Mouse (Mus musculus): ENCODE measurements at regions not wholly inside any gene's neighbourhood (a gene's known extent, or its start where the extent isn't known, plus 50 kb on each side); places are given as distances from the start of the nearest gene placed in this dataset.

GRCm38 (mm10) chr11:25423186-25423585 lies 787.4 kb downstream of the 5730522E02Rik start:
- Histone ChIP-seq H3K9me3 (no peaks in the 10 kb centered on the region), H3K9ac (no peak overlapping the region), H3K4me3 (no peak overlapping the region), H3K4me1 (no peaks in the 10 kb centered on the region), H3K4me2 (no peak overlapping the region), H3K27me3 (replicated peaks) (no peaks in the 10 kb centered on the region), H3K27ac (replicated peaks) (no peak overlapping the region), H3K36me3 (no peaks in the 10 kb centered on the region)
- no peak for ATAC-seq (ENCODE audit: extremely low read depth, insufficient number of reproducible peaks, low FRiP score, low TSS enrichment)
- WGBS: 78% methylated on average over 4 of the region's 4 CpGs

DNA sequence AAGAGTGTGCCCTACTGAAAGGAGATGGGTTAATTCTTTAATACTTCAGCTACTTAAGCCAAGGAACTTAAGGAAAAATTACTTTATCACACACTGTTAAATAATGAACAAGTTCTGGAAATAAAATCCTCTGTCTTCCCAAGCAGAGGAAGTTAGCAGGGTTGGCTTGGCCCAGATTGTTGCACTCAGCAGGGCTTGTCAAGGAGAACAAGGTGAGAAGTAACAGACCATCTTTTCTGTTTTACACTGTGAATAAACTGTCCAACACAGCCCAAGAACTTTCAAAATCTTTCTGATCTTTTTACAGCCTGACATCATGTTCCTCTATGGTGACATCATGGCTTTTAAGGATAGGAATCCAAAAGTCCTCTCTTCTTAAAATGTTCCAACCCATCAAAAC lies 789.1 kb downstream of the 5730522E02Rik start:
- no peaks in the 10 kb centered on the region for H3K9me3 ChIP-seq
- H3K4me1 ChIP-seq: no peaks in the 10 kb centered on the region
- H3K27ac ChIP-seq (replicated peaks): no peak overlapping the region
- H3K36me3 ChIP-seq: no peaks in the 10 kb centered on the region
- H3K27me3 ChIP-seq (replicated peaks): no peaks in the 10 kb centered on the region
- H3K4me2 ChIP-seq: no peak overlapping the region
- no peak overlapping the region for H3K9ac ChIP-seq
- ATAC-seq (ENCODE audit: extremely low read depth, insufficient number of reproducible peaks, low FRiP score, low TSS enrichment): no peak
- H3K4me3 ChIP-seq: no peak overlapping the region

DNA sequence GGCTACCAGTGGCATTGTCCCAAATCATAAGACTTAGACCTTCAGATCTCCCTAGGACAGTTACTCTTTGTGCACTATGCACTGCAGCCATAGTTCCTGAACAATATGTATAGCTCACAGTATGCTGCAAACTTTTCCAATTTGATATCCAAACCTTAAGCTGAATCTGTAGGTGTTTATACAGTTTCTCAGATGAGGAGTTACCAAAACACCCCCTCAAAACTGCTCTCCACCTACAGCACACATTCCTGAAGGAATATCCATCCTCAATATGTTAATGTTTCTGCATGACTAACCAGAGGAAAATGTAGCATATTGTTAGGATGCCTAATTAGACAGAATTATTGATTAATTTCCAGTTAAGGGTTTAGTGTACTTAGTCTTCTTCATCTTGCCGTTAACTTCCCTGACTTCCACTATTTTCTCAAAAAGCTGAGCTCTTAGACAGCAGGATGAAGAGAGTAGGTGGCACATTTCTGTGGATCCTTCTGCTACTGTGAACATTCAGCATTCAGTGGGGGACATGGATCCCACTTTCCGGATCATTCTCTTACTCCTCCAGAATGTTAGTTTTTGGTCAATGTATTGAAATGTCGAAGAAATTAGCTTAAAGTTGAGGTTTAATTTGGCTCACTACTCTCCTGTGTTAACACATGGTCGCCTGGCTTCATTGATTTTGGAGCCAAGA lies 800.0 kb downstream of the 5730522E02Rik start:
- H3K4me2 ChIP-seq: no peak overlapping the region
- no peak overlapping the region for H3K4me3 ChIP-seq
- WGBS: 66% methylated on average over 4 of the region's 4 CpGs
- no peaks in the 10 kb centered on the region for H3K27me3 ChIP-seq (replicated peaks)
- no peaks in the 10 kb centered on the region for H3K4me1 ChIP-seq
- ATAC-seq (ENCODE audit: extremely low read depth, insufficient number of reproducible peaks, low FRiP score, low TSS enrichment): no peak
- no peaks in the 10 kb centered on the region for H3K9me3 ChIP-seq
- no peak overlapping the region for H3K27ac ChIP-seq (replicated peaks)
- no peak overlapping the region for H3K9ac ChIP-seq
- no peaks in the 10 kb centered on the region for H3K36me3 ChIP-seq

DNA sequence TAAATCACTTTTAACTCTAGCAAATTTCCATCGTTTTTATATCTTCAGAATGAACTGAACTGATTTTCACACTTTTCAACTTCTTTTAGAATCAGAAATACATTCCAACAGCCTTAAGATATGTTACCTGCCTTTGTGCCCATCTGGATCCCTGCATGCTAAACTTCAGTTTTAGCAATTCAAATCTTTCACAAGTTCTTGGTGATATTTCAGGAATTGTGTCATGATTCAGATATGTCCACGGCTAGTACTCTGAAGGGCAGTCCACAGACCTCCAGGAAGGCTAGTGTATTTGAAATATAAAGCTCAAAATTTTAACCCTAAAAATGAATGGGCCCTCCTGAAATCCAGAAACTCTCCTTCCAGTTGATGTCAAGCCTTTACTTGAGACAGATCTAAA lies 818.9 kb downstream of the 5730522E02Rik start:
- H3K36me3 ChIP-seq: no peaks in the 10 kb centered on the region
- H3K4me3 ChIP-seq: no peak overlapping the region
- H3K4me2 ChIP-seq: no peak overlapping the region
- no peaks in the 10 kb centered on the region for H3K4me1 ChIP-seq
- 48% methylated on average over 2 of the region's 2 CpGs for WGBS
- no peak overlapping the region for H3K27ac ChIP-seq (replicated peaks)
- H3K27me3 ChIP-seq (replicated peaks): no peaks in the 10 kb centered on the region
- H3K9ac ChIP-seq: no peak overlapping the region
- no peaks in the 10 kb centered on the region for H3K9me3 ChIP-seq
- ATAC-seq (ENCODE audit: extremely low read depth, insufficient number of reproducible peaks, low FRiP score, low TSS enrichment): no peak

- no peaks in the 10 kb centered on the region for H3K9me3 ChIP-seq
- no peak overlapping the region for H3K4me3 ChIP-seq
- no peaks in the 10 kb centered on the region for H3K27me3 ChIP-seq (replicated peaks)
- H3K27ac ChIP-seq (replicated peaks): no peak overlapping the region
- peaks cover 11% of the 10 kb centered on the region for H3K4me1 ChIP-seq
- no peaks in the 10 kb centered on the region for H3K36me3 ChIP-seq
- WGBS: 75% methylated on average over 2 of the region's 2 CpGs
- H3K9ac ChIP-seq: no peak overlapping the region
- no peak overlapping the region for H3K4me2 ChIP-seq
- no peak for ATAC-seq (ENCODE audit: extremely low read depth, insufficient number of reproducible peaks, low FRiP score, low TSS enrichment)
Observed at GRCm38 (mm10) chr11:25367111-25367510, 843.5 kb downstream of the 5730522E02Rik start.

- peak overlapping the region; percentile 37 for H3K4me2 ChIP-seq
- H3K9me3 ChIP-seq: no peaks in the 10 kb centered on the region
- 28% methylated on average over 6 of the region's 6 CpGs for WGBS
- no peaks in the 10 kb centered on the region for H3K27me3 ChIP-seq (replicated peaks)
- no peak for ATAC-seq (ENCODE audit: extremely low read depth, insufficient number of reproducible peaks, low FRiP score, low TSS enrichment)
- no peaks in the 10 kb centered on the region for H3K36me3 ChIP-seq
- no peak overlapping the region for H3K9ac ChIP-seq
- H3K4me1 ChIP-seq: peaks cover 11% of the 10 kb centered on the region
- H3K4me3 ChIP-seq: no peak overlapping the region
- no peak overlapping the region for H3K27ac ChIP-seq (replicated peaks)
Observed at GRCm38 (mm10) chr11:25365433-25365832, 845.1 kb downstream of the 5730522E02Rik start.

DNA sequence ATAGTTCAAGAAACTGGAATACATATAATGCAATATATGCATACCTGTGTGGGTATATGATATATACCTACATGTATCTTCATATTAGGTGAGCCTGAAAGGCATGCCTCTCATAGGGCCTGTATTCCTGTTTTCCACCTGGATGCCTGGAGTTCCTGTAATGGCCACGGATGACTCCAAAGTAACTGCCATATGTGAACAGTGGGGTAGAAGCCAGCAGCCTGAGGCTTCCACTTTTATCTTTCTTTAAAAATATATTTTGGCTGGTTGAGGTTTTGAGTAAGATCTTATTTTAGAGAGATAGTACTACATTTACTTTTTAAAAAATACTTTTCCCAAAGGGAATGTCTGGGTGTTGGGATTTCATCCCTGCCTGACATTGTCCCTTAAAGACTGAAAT lies 850.8 kb downstream of the 5730522E02Rik start:
- Histone ChIP-seq H3K4me3 (no peak overlapping the region), H3K27ac (replicated peaks) (no peak overlapping the region), H3K4me1 (peaks cover 21% of the 10 kb centered on the region), H3K4me2 (no peak overlapping the region), H3K36me3 (no peaks in the 10 kb centered on the region), H3K27me3 (replicated peaks) (no peaks in the 10 kb centered on the region), H3K9me3 (no peaks in the 10 kb centered on the region), H3K9ac (no peak overlapping the region)
- 85% methylated on average over 1 of the region's 1 CpGs for WGBS
- no peak for ATAC-seq (ENCODE audit: extremely low read depth, insufficient number of reproducible peaks, low FRiP score, low TSS enrichment)

DNA sequence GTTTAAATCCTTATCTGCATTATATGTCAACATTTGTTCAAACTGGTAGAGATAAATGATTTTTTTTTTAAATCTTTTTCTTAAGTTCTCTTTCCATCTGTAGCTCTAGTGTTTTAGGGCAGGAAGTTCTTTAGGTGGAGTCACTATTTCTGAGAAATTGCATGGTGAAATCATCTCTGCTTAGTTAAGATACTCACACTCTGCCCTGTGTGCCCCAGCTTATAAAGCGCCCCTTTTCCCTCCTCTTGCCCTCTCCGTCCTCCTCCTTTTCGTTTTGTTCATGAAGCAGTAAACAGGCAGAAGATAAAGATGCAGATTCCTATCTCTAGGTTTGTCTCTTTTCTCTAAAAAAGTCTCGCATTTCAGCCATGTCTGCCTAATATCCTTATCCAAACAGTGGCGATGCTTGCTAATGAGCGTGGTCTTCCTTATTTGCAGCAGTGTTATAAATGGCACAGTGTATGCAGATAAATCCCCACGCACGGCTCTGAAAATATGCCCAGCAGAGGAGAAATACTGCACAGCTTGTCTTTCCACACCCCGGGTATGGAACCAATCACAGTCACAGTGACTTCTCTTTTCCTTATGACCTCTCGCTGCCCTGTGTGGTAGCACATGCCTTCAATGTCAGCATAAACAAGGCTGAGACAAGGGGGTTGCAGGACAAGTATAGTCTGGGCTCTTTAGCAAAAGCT lies 852.7 kb downstream of the 5730522E02Rik start:
- H3K27ac ChIP-seq (replicated peaks): 0 out of 2 replicates have a peak overlapping the region, but pooled peaks have one; percentile 8
- no peaks in the 10 kb centered on the region for H3K9me3 ChIP-seq
- peak overlapping the region; percentile 62 for H3K9ac ChIP-seq
- WGBS: 8% methylated on average over 10 of the region's 10 CpGs
- H3K4me3 ChIP-seq: peak overlapping the region; percentile 49
- no peaks in the 10 kb centered on the region for H3K27me3 ChIP-seq (replicated peaks)
- peak overlapping the region; percentile 76 for H3K4me2 ChIP-seq
- no peak for ATAC-seq (ENCODE audit: extremely low read depth, insufficient number of reproducible peaks, low FRiP score, low TSS enrichment)
- H3K36me3 ChIP-seq: no peaks in the 10 kb centered on the region
- peaks cover 20% of the 10 kb centered on the region for H3K4me1 ChIP-seq

- Histone ChIP-seq H3K36me3 (no peaks in the 10 kb centered on the region), H3K4me2 (peak overlapping the region; percentile 76), H3K4me1 (peaks cover 20% of the 10 kb centered on the region), H3K27me3 (replicated peaks) (no peaks in the 10 kb centered on the region), H3K9me3 (no peaks in the 10 kb centered on the region), H3K27ac (replicated peaks) (0 out of 2 replicates have a peak overlapping the region, but pooled peaks have one; percentile 2), H3K4me3 (peak overlapping the region; percentile 49), H3K9ac (peak overlapping the region; percentile 62)
- ATAC-seq (ENCODE audit: extremely low read depth, insufficient number of reproducible peaks, low FRiP score, low TSS enrichment): no peak
- 13% methylated on average over 19 of the region's 19 CpGs for WGBS
Observed at GRCm38 (mm10) chr11:25356671-25357586, 853.6 kb downstream of the 5730522E02Rik start.

DNA sequence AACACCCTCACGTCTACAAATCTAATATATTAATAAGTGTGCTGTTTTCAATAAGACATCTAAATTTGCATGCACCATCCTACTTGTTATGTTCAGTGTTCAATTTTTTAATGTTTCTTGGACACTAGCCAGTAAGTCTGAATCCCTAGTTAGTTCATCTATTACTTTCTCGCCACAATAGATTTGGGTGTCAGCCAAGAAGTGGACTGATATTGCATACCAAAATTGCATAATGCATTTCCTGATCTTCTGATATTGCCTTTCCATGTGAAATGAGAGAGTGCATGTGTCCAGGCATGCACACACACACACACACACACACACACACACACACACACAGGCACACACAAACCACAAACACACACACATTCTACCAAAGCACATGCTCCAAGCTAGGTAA lies 874.9 kb downstream of the 5730522E02Rik start:
- no peaks in the 10 kb centered on the region for H3K9me3 ChIP-seq
- H3K4me2 ChIP-seq: no peak overlapping the region
- 54% methylated on average over 2 of the region's 2 CpGs for WGBS
- H3K36me3 ChIP-seq: no peaks in the 10 kb centered on the region
- no peaks in the 10 kb centered on the region for H3K4me1 ChIP-seq
- H3K9ac ChIP-seq: no peak overlapping the region
- H3K27me3 ChIP-seq (replicated peaks): no peaks in the 10 kb centered on the region
- H3K27ac ChIP-seq (replicated peaks): no peak overlapping the region
- ATAC-seq (ENCODE audit: extremely low read depth, insufficient number of reproducible peaks, low FRiP score, low TSS enrichment): no peak
- no peak overlapping the region for H3K4me3 ChIP-seq

DNA sequence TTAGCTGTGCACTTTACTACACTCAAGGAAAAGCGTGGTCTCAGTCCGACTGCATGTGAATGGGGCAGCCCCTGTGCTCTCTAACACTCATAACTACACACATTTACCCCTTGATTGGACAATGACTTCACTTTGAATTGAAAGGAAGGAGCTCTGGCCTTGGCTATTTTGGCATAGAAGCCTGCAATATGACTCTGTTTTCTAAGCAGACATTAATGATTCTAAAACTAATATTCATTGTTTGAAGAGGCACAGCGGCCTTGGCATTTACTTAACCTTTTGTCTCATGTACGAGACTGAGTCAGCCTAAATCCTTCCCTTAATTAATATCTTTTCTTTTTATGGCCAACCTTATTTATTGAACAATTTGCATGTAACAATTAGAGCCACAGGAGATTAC lies 879.9 kb downstream of the 5730522E02Rik start:
- Histone ChIP-seq H3K9ac (no peak overlapping the region), H3K27me3 (replicated peaks) (no peaks in the 10 kb centered on the region), H3K27ac (replicated peaks) (no peak overlapping the region), H3K4me2 (no peak overlapping the region), H3K9me3 (no peaks in the 10 kb centered on the region), H3K4me1 (no peaks in the 10 kb centered on the region), H3K36me3 (no peaks in the 10 kb centered on the region), H3K4me3 (no peak overlapping the region)
- WGBS: 78% methylated on average over 4 of the region's 4 CpGs
- ATAC-seq (ENCODE audit: extremely low read depth, insufficient number of reproducible peaks, low FRiP score, low TSS enrichment): no peak
